Mouse (Mus musculus) ES-CJ7 (cell line): Measurements from ENCODE around the gene Plekho1.

Experiments
- DNase-seq: peaks from one replicate; pipeline ENCODE4 v3.0.0; 2011; ENCODE audit warnings: low read depth, low spot score

Plekho1 gene

DNA sequence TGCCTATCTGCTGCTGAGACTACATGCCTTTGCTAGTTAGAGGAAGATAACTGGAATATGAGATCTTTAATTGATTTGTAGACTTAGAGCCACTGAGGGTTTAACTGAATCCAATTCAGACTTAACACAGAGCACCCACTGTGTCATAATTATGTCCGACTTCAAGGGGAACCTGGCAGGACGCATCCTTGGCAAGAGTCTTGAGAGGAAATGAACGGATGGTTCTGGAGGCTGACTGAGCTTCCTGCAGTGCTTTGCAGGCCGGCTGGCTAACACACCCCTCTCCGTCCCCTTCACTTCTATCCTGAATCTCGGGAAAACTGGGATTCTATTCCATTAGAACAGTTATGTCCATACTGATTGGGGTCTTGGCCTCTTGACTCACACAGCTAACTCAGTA, 12.7 kb upstream of the Plekho1 start:
- DNase-seq, result no peak

DNA sequence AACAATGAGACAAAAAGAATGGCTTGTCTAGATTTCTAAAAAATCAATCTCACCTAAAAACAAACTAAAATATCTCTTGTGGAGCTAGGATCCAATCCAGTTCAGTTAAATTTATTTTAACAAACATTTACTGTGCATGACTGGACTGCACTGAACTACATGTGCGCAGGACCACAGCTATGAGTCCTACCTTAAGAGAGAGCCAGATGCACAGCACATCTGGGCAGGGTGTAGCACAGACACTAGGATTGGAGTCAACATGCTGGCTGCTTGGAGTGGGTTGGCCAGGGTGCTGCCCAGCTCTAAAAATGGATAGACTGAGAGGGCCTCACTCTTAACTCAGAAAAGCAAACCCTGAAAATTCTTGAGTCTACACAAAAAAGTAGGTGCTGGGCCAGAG, 5.8 kb upstream of the Plekho1 start:
- no peak for DNase-seq

DNA sequence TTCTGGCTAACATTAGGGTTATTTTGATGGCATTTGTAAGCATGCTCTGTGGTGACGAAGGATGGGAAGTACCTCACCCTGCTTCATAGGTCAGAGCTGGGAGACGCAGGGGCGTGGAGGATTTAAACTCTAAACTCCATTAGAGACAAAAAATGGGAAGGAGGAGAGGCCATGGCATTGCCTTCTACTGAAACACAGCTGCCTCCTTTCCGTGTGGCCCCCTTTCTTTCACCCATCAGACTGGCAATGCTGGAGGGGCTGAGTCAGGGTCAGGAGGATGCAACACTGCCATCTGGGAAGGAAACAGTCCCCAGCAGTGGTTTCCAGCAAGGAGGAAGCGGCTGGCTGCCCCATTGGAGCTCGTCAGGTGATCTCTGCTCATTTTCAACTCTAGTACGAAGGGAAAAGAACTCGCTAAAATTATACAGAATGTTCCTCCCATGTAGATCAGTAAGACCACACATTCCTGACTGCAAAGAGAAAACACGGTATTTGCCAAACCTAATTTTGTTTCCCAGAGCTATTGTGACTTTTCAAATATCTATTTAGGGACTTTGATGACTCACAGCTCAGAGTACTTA, 5.2 kb upstream of the Plekho1 start:
- DNase-seq, result no peak

DNA sequence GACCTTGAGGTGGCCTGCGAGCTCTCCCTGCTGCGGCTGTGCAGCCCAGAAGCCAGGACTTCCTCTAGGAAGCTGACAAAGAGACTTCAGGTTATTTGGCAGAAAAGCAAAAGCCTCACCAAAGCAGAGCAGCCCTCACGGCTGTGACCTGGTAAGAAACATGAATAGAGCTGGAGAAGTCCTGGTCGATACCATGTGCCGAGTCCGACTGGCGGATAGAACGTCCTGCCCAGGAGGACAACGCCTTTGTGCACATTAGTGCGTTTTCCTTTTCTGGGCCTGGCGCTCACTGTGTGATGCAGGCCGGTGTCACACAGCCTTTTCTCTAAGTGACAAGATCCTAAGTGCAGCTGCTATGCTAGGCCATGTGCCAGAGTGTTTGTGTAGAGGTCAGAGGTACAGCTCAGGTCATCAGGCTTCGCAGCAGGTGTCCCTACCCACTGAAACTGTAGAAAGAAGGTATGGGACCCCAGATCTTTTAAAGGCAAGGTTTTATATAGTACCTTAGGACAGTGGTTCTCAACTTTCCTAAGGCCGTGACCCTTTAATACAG, 4.4 kb upstream of the Plekho1 start:
- DNase-seq, result no peak

DNA sequence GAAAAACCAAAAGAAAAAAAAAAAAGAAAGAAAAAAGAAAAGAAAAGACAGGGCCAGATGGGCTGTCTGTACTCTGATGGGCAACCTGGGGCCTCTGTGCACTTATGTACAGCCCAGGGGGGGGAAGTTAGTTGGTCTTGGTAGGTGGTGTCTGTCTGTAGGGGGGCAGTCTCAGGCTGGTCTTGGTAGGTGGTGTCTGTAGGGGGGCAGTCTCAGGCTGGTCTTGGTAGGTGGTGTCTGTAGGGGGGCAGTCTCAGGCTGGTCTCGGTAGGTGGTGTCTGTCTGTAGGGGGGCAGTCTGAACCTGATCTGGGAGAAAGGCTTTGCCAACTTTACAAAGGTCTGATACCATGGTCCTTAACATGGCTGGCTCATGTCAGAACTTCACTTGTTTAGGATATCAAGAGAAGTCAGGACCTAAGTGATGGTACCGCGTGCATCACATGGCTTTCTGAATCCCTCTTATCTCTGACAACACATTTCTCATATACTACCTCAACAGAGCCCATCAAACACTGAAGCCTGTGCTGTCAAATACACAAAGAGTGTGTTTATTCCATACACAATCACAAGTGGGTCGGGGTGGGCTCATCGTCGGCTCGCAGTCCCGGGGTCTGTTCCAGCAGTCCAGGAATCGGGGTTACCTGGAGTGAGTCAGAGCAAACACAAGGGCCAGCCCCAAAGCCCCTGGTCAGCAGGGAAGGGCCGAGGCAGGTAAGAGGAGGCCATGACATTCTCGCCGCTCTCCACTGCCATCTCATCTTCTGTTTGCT, 3.7 kb upstream of the Plekho1 start:
- DNase-seq, result no peak

DNA sequence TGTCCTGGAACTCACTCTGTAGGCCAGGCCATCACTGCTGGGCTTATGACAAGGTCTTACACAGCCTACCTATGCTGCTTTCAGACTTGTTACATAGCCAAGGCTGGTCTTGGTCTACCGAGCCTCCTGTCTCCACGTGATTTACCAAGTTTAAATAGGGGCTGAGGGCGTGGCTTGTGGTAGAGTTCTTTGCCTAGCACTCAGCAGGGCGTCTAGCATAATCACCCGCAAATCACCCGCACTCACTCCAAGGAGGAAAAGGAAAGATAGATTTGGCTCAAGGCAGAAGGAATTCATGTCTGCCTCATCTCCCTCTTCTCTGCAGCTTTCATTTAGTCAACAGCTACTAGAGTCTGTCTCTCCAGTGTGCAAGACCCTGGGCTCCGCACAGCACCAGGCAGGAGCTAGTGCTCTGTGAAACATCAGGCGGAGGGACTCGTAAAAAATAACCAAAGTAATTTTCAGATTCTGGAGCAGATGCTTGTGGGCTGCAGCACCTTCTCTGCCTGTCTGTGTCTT, 1.5 kb upstream of the Plekho1 start:
- DNase-seq, result peak; percentile 70

DNA sequence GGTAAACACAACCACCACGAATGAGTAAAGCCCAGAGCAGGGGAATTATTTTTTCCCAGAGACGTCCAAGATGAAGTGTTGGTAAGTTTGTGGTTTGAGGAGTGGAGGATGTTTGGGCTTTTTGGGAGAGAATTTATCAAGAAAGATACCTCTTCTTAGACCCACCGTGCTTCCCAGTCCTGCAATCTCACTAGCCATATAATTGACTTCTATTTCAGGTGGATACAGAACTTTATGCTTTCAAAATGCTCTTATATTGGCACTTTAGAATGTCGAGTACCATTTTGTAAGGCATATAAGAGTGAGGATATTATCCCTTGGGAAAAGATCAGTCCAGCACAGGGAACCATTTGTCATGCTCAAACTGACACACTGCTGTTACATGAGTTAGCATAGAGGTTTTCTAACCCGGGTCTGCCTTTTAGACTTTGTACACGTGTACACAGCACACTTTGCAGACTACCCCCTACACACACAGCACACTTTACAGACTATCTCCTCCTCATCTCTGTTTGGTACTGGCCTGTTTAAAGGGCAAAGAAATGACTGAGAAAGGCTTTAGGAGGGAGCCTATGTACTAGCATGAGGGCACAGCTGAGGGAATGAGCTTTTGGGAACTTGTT, 761 bp upstream of the Plekho1 start:
- DNase-seq, result no peak

DNA sequence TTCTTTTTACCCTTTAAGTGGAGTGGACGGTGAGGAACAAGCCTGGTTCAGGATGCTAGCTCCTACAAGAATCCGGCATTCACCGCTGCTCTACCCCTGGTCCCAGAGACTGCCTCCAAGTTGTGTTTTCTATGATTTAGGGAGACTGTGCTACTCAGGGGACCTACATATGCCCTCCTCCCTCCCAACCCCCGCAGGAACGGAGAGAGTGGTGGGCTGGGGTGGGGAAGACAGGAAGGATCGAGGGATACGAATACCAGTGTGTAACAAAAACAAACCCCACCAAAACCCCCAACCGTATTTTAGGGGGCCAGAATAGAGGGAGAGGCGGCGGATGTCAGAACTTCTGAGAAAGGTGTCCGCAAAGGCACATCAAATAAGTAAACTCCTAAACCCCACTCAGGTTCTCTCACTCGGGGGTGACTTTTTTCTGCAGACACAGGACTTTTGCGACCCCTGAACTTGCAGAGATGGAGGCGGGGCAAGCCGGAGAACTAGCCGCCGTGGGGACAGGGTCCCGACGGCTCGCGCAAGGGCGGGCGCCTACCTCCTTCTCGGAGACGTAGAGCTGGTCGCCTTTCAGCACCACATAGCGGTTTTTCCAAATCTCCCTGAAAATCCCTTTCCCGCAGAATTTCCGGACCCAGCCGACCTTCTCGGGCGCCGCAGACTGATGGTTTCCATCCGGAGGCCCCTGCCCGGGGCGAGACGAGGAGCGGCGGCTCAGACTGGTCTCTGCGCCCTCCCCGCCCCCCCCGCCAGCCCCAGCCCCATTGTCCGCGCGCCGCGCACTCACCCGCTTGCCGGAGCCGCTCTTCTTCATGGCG, 613 bp downstream of the Plekho1 start:
- DNase-seq, result peak; percentile 37

DNA sequence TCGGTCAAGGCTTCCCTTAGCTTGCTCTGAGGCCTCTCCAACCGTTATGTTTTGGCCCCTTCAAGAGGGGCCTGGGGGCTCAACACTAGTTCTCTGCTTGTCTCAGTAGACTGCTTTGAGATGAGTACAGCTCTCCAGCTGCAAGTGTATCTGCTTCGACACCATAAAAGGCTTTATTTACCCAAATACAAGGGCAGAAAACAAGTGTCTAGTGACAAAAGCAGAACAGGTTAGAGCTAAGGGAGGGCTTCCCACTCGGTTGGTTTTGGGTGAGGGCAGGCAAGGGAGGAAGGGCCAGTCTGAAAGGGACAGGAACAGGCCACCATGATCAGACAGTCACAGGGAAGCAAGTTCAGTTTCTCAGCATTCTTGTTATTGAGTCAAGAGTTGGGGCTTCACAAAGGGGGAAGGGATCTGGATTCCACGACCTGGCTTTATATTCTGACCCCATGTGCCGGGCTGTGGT, 1.4 kb downstream of the Plekho1 start:
- DNase-seq, result no peak

DNA sequence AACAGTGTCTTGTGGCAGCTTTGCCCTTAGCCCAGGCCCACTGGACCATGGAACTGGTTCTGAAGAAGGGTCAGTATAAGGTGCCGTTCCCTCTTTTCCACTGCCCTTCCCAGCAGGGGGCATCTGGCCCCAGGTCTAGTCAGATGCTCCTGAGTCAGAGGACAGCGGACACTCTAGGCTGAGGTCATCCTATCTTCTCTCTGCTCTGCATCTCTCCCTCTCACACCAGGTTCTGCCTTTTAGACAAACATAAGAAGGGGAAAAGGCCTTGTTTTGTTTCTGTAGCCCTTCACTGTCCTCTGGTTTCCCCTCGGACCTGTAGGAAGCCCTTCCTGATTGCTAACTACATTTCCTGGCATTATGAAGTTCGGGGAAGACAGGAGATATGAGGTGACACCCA, 1.9 kb downstream of the Plekho1 start:
- no peak for DNase-seq

DNA sequence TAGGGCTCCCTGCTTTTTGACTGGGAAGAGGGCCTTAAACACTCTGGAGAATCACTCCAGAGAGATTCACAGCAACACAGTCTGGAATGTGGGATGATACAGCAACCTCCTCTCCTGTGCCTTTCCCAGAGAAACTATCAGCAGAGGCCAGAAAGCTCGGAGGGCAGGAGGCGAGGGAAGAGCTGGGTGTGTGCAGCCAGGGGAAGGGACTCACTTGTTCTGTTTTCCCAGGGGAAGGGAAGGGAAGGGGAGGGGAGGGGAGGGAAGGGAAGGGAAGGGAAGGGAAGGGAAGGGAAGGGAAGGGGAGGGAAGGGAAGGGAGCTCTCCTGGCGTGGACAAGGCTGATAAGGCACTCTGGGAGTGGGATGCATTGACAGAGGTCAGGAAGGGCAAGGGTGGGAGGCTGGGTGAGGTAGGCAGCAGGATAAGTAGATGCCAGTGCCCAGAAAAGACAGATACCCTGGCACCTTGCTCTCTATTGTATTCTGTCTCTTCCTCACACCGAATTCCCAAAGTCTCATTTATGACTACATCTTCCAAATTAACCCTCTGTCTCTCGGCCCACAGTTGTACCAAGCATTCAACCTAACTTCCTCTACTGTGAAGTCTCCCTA, 2.7 kb downstream of the Plekho1 start:
- DNase-seq, result no peak

DNA sequence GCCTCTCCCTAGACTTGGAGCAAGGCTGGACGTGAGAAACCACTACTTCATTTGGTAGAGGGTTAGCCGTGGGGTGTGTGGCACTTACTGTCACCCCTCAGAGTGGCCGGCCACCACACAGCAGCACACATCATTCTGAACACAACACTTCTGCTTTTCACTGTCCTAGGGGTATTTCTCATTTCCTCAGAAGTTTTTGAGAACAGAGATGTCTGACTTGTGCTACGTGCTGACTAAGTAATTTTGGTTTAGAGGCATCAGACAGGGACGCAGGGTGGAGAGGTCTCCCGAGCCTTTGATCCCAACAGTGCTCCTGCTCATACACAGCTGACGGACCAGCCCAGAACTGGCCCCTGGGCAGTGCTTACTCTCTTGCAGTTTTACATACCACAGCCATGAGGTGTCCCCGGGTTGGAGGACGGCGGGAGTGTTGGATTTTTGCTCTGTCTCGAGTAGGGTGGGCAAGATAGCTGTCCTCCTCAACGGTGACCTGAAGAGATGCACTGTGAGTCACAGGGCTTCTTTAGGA, 5.3 kb downstream of the Plekho1 start:
- no peak for DNase-seq

DNA sequence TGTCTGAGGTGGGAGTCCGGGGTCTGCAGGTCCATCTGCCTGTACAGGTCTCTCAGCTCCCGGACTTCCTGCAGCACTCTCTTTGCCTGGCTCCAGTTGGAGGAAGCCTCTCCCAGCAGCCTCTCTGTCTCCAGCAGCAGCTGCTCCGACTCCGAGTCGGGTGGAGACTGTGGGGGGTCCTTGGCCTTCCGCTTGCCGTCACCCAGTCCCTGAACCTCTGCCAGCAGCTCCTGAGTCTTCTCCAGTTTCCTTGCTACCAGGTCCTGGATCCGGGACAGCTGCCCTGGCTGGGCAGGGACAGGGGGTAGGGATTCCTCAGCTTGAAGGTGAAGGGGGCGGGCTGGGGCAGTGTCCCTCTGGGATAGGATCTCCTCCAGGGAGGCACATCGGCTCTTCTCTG, 6.8 kb downstream of the Plekho1 start:
- DNase-seq, result no peak

DNA sequence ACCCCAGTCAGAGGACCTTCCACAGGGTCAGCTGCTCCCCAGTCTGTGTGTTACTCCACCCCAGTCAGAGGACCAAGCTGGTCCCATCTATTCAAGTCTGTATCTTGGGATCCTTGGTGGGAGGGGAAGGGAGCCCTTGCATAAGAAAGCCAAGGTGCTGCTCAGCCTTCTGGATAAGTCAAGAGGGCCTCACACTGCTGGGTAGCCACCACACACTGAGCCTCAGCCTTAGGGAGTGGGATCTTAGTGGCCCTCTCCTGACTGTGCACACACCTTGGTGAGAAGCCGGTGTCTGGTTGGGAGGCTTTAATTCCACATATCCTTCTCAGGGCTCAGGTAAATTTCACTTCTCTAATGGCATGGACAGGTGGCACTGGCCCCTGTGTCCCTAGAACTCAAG, 7.7 kb downstream of the Plekho1 start:
- peak; percentile 27 for DNase-seq

DNA sequence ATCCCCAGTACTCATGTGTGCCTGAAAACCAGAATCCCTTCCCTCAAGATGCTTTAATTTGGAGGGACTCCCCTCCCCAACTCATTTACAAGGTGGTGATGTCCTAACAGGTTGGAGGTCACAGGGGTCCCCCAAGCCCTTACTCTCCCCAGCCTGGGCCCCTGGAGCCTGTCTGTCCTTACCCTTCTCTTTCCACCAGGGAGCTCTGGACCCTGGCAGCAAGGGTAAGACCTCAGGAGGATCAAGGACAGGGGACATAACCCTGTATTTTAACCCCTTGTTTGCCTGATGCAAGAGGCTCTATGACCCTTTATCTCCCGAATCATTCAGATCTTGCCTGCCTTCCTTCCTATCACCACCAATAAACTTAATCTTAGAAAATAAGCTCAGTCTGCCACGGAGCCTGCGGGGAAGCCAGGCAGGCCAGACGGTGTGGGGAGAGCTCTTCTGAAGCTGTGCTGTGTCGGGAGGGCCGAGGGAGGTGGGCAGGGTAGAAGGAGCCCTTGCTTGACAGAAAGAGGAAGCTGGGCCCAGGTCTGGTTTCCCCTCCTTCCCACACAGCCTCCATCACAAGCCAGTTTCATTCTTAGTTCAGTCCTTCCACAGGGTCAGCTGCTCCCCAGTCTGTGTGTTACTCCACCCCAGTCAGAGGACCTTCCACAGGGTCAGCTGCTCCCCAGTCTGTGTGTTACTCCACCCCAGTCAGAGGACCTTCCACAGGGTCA, 8.3 kb downstream of the Plekho1 start:
- no peak for DNase-seq

DNA sequence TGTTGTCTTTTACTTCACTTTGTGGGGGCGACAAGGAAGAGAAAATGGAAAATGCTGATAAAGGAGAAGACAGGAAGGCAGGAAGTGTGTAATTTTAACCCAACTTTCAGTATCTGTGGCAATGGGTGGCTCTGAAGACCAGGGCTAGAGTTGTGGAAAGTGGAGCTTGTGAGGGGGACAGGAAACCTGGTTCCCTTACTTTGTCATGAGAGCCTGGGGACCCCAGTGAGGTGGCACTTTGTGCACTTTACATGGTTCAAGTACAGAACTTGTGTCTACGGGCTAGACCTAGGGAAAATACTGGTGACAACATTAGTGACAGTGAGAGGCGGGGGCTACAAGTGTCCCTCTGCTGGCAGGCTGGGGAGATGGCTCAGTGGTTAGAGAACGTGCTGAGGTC, 8.8 kb downstream of the Plekho1 start:
- DNase-seq, result no peak

DNA sequence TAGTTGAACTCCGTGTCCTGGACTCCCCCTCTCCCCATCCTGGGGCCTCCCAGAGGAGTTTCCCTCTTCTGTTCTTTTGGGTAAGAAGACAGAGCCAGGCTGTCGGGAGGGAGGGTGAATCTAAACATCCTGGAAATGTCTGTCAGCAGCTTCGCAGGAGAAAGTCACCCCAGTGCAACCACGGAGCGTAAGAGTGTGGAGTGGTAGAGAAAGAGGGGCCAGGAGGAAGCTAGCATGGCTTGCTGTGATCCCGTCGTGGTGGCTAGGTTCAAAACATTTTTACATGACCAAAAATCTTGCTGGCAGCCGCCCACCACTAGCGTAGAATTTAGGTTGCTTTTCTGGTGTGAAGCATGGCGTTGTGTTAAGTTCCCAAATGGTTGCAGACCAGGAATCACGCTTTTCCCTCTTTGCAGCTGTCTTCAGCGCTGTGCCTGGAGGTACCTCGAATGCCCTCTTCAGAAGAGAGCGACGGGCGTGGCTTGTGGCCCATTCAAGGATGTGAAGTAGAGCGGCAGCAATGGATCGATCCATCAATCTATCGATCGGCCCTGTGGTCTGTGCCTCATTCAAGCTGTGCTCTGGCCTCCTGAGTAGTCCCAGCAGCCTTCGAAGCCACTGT, 9.7 kb downstream of the Plekho1 start:
- DNase-seq, result peak; percentile 84

DNA sequence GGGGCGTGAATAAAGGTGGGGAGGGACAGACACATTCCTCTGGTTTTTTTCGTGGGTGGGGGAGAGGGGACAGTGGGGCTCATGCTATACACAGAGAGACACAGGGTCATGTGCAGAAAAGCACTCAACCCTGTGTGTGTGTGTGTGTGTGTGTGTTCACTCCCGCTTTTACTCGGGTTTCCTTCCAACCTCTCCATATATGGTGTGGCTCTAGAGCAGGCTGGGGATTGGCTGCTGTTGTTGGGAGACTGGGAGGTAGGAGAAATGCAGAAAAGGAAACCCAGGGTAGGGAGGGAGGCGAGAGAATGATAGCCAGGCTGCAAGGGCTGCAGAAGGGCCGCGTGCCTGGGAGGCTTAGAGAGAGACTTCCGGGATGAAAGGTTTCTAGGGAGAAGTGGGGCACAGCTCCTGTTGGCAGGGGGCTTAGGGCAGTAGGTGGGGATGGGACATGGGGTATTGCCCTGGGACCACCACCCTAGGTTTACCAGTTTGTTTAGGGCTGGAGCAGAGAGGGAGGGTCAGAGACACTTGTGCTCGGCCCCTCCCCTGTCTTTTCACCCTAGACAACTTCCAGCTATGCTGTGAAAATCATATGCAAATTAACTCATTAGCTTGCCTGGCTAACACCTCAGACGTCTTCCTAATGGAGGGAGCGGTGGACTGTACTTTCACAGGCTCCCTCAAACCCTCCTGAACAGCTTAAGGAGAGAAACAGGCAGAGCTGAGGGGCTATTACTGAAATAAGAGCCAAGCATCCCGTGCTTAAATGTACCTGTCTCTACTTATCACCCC, 10.4 kb downstream of the Plekho1 start:
- DNase-seq, result peak; percentile 81

DNA sequence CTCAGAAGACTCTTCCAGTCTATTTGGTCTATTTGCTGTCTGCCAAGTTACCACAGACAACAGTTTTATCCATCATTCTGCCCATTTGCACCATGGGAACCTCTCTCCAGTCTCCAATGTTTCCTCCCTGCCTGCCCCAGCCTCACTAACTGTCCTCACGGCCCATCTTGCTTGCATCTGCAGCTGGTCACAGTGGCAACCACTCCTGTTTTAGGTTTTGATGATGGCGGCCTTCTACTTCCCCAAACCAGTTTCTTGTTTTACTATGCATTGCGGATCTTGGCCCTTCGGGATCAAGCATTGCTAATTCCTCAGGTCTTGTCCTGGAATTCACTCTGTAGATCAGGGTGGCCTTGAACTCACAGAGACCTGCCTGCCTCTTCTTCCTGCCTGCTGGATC, 13.7 kb downstream of the Plekho1 start:
- no peak for DNase-seq
